13 mouse cellular contexts compared by ENCODE assay signal in genomic region chr14:16603040-16603590, GRCm38 (mm10).
A peak's percentile ranks its signal among the peaks of the same experiment; 100 is the strongest.
DNase-seq lines count a peak whose midpoint lies in the region; ATAC-seq and TF ChIP-seq lines count a peak whose summit lies in the region.
"Had no signal": no experiment of that assay in that cellular context is flagged by ENCODE, and none has a peak within 500 bp of the region (broad histone marks: within the 10 kb centered on the region; RNA-seq: fewer than 3 reads in every experiment).

No protein-coding gene starts in this region.

- no peaks in the 10 kb centered on the region for H3K36me3 ChIP-seq in embryonic facial prominence, embryonic 13.5 days
- H3K36me3 ChIP-seq: G1E; heart, embryonic 13.5 days; neural tube, embryonic 12.5 days had no signal

- 11% methylated on average over 5 of the region's 5 CpGs for WGBS in embryonic facial prominence, embryonic 13.5 days

- no peak overlapping the region for H3K4me3 ChIP-seq in embryonic facial prominence, embryonic 13.5 days
- H3K4me3 ChIP-seq: heart, embryonic 13.5 days; neural tube, embryonic 12.5 days had no signal

- H3K27ac ChIP-seq in embryonic facial prominence, embryonic 13.5 days: 0 out of 2 replicates have a peak overlapping the region, but pooled peaks have one; percentile 1
- H3K27ac ChIP-seq: heart, embryonic 13.5 days; macrophage; neural tube, embryonic 12.5 days had no signal

- no peaks in the 10 kb centered on the region for H3K9me3 ChIP-seq in embryonic facial prominence, embryonic 13.5 days
- H3K9me3 ChIP-seq: G1E; heart, embryonic 13.5 days; neural tube, embryonic 12.5 days had no signal

- no peak overlapping the region for H3K9ac ChIP-seq in embryonic facial prominence, embryonic 13.5 days
- H3K9ac ChIP-seq: heart, embryonic 13.5 days; neural tube, embryonic 12.5 days had no signal

- peak; percentile 42 for DNase-seq in 3134 (ENCODE audit: extremely low read depth, insufficient read length, low spot score)
- no peak for DNase-seq in Patski (ENCODE audit: low read depth, low spot score)
- DNase-seq in kidney, postnatal 36 days: peak; percentile 58 to 73
- DNase-seq in ovary, postnatal 14 days (ENCODE audit: low spot score): no peak
- DNase-seq in right cerebral cortex, adult 2 months (ENCODE audit: low spot score in 2 of 2): no peak
- DNase-seq: thymus, adult 2 months had no signal

- POLR2A ChIA-PET in Patski (lab: Charles Lee): interaction anchor here (0.7 kb wide), 1 partner anchor 11 kb away, joined by 4 read pairs; no protein-coding TSS in a partner anchor

- no peak overlapping the region for H3K4me2 ChIP-seq in embryonic facial prominence, embryonic 13.5 days
- H3K4me2 ChIP-seq: heart, embryonic 13.5 days; neural tube, embryonic 12.5 days had no signal

- no peaks in the 10 kb centered on the region for H3K27me3 ChIP-seq in Patski
- H3K27me3 ChIP-seq in embryonic facial prominence, embryonic 13.5 days: no peaks in the 10 kb centered on the region
- H3K27me3 ChIP-seq: heart, embryonic 13.5 days; neural tube, embryonic 12.5 days had no signal

- in situ Hi-C loops in Patski (cut with MboI; ENCODE audit: low pct_unique_long_range_greater_than_20kb): no loop called here

- H3K4me1 ChIP-seq in embryonic facial prominence, embryonic 13.5 days: peaks cover 16% of the 10 kb centered on the region

- CTCF ChIA-PET in Patski (lab: Charles Lee): no interaction called here

- peak; percentile 49 for ATAC-seq in Patski
- no peak for ATAC-seq in embryonic facial prominence, embryonic 13.5 days (ENCODE audit: insufficient number of reproducible peaks, insufficient read depth, low FRiP score, low TSS enrichment, low read depth)
- no peak for ATAC-seq in megakaryocyte, adult 5-6 weeks (ENCODE audit: poor library complexity, severe bottlenecking)
- ATAC-seq: intestine, embryonic 16.5 days had no signal

- TF ChIP-seq CTCF in Patski (IDR thresholded peaks at IDR 0.05): no peak

Comparison
In these comparisons a context has a peak if more than half of its experiments do, and no peak if none do; other contexts are left out.
1. DNase-seq: peak in 3134 (single experiment) and kidney, postnatal 36 days (2 of 2); none in Patski (single experiment), ovary, postnatal 14 days (single experiment) and right cerebral cortex, adult 2 months (0 of 2).